Mouse (Mus musculus) telencephalon, adult 2 months (tissue): ENCODE results near the gene Hdhd5.

Experiments used
- DNase-seq: peaks from one replicate; pipeline ENCODE4 v3.0.0-alpha.2; 2011; ENCODE audit warnings: low read depth, low spot score

Gene Hdhd5

GRCm38 (mm10) chr6:120531020-120531965 lies at the start of gene Hdhd5:
TSS of gene Hdhd5 (minus strand) at chr6:120531319.
- DNase-seq, result peak; percentile 80

DNA sequence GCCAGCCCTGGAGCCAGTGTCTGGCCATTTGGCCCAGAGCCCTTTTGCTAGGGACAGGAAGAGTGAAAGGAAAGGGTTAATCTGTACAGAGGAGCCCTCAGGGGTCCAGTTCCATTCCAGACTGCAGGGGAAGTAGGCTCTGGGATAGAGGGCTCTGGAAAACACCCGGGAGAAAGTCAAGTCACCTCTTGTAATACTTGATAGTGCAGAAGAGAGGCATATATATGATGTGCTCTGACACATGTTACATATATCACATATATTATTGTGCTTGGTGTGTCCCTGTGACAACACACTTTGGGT lies 49.5 kb upstream of the Hdhd5 start:
- DNase-seq, result no peak

- DNase-seq, result peak; percentile 50
These were observed 49.0 kb upstream of the Hdhd5 start for GRCm38 (mm10) chr6:120579831-120580712.

DNA sequence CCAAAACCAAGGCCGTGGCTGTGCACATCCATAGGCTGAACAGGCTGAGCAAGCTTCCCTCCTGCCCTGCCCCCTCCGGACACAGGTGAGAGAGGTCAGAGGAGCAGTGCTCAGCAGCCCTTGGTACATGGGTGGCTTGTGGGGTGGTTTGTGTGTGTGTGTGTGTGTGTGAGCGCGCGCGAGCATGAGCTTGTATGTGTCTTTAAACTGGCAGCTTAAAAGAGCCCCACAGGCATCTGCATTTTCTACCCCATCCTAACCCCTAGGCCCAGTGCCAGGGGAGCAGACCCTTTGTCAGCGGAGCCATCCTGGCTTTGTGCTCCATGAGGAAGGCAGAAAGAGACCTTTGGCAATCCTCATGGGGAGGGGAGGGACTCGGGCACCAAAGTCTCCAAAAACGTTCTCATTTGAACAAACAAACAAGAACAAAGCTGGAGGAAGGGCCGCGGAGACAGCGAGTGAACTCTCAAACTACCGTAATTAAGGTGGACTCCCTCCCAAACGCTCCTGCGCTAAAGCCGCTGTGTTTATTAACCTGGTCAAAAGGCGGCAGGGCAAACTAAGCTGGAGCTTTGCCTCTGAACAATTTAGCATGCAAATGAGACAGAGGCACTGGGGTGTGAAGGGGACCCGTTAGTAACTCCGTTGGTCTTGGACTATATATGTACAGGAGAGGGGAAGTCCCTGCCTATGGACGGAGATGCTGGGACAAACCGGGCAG lies 48.2 kb upstream of the Hdhd5 start:
- no peak for DNase-seq

GRCm38 (mm10) chr6:120578471-120578870 lies 47.4 kb upstream of the Hdhd5 start:
- DNase-seq, result no peak

- no peak for DNase-seq
These were observed 41.3 kb upstream of the Hdhd5 start for GRCm38 (mm10) chr6:120572372-120572771.

DNA sequence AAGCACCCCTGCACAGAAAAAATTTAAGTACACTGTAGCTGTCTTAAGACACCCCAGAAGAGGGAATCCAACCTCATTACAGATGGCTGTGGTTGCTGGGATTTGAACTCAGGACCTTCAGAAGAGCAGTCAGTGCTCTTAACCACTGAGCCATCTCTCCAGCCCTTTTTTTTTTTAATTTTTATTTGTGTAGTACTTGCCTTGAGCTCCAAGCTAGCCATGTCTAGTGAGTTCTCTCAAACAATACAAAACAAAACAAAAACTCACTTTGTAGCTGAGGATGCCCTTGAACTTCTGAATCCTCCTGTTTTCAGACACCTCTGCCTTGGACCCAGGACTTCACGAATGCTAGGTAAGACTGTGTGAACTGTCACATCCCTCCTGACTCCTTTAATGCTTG lies 37.1 kb upstream of the Hdhd5 start:
- DNase-seq, result no peak

- DNase-seq, result no peak
These were observed 36.1 kb upstream of the Hdhd5 start for GRCm38 (mm10) chr6:120566911-120567909.

- DNase-seq, result no peak
These were observed 25.5 kb upstream of the Hdhd5 start for GRCm38 (mm10) chr6:120556641-120557040.

- no peak for DNase-seq
These were observed 25.0 kb upstream of the Hdhd5 start for GRCm38 (mm10) chr6:120555983-120556567.

- DNase-seq, result no peak
These were observed 24.0 kb upstream of the Hdhd5 start for GRCm38 (mm10) chr6:120555152-120555551.

DNA sequence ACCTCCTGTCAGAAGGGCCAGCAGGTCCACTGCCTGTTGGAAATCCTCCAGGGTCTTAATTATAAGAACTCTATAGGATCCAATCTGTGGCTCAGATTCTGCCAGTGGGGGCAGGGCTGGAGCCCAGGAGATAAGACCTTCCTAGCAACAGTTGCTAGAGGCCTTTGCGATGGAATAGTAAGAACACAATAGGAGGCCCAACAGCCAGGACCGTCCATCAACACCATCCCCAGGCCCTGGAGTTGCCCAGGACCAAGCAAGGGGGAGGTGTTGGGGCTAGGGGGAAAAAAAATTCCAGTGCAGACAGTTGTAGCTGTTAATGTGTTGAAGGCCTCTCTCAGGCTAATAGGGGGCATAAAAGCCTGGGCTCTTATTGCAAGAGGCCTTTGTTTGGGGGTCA lies 19.1 kb upstream of the Hdhd5 start:
- DNase-seq, result no peak

DNA sequence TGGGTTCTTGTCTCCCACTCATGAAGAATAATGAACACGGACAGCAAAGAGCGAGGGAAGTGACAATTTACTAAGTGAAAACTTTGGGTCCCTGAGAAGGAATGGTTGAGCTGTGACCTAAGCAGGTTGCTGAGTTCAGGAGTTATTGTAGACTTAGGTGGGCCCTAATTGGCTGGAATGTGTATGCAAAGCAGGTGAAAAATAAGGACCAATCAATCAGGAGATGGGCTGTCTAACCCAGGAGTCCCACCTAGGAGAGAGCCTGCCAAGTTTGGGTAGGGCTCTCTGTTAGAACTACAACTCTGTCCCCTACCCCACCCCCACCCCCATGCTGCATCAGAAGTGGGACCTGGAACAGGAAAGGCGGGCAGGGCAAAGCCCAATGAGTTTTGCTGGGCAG lies 17.5 kb upstream of the Hdhd5 start:
- DNase-seq, result no peak

DNA sequence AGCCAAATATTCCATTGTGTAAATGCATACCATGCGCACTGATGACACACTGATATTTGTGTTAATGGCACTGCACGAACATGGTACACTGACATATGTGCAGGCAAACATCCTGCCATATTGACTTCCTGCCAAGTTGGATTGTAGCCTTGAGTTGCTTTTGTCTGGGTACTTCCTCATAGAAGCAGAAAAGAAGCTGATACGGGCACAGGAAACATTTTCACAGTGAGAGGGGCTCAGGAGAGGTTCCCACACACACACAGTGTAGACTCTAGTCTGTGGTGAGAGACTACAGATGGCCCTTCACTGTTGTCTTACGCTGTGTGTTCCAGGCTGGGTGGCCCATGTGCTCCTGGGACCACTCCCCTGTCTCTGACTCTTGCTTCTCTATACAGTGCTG lies 15.9 kb upstream of the Hdhd5 start:
- no peak for DNase-seq

DNA sequence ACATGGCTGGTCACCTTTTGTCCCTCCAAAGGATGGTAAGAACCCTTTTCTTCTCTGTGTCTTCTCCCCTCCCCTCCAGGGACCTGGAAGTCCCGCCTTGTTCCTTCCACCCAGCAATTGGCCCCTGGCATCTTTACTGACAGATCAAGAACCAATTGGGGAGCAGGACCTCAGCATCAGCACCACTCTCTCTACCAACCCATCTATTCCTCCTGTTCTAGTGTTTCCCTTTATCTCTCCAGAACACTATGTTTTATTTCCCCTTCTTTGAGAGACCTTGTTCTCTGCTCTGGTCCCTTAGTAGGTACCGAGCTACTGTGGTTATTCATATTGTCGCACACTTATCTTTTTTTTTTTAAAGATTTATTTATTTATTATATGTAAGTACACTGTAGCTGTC lies 15.2 kb upstream of the Hdhd5 start:
- DNase-seq, result no peak

DNA sequence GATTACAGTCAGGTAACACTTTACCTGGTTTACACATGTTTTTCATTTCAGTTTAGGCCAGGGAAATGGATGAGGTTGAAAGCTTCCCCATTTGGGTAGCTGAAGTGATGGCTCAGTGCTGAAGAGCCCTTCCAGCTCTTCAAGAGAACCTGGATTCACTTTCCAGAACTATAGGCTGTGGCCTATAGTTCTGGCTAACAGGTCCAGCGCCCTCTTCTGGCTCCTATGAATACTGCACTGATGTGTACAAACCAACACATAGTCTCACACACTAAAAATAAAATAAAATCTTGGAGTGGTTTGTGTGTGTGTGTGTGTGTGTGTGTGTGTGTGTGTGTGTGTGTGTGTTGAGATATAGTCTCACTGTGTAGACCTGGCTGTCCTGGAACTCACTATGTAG lies 10.9 kb upstream of the Hdhd5 start:
- no peak for DNase-seq

DNA sequence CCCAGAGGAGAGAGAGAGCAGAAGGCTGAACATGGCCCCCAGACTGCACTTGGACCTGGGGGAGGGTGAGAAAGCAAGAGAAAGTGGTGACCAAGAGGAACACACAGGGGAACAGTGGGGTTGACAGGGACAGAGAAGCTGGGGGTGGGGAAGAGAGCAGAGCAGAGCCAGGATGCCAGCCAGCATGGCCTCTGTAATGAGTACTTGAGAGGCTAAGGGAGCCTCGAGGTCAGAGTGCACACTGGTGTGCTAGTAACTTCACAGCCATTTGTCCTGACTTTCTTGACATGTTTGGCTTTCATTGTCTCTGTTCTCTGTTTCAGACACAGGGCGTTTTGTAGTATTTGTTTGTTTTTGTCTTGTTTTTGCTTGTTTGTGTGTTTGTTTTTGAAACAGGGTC lies 10.3 kb upstream of the Hdhd5 start:
- no peak for DNase-seq

- no peak for DNase-seq
These were observed 8.7 kb upstream of the Hdhd5 start for GRCm38 (mm10) chr6:120539781-120540231.

GRCm38 (mm10) chr6:120539132-120539759 lies 8.1 kb upstream of the Hdhd5 start:
- no peak for DNase-seq

DNA sequence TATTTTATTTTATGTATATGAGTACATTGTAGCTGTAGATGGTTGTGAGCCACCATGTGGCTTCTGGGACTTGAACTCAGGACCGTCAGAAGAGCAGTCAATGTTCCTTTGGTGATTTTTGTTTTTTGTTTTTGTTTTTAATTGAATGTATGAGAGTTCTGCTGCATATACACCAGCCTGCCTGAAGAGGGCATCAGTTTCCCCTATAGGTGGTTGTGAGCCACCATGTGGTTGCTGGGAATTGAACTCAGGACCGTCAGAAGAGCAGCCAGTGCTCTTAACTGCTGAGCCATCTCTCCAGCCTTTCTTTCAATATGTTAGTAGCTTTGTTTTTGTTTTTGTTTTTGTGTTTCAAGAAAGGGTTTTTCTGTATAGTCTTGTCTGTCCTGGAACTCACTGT lies 5.2 kb upstream of the Hdhd5 start:
- DNase-seq, result no peak
